Mouse (Mus musculus) ZHBTc4 (cell line): ENCODE results near the gene Specc1.

Experiments
- DNase-seq: peaks from one replicate; pipeline ENCODE4 v3.0.0-alpha.2; 2011; ENCODE audit warnings: low read depth, low spot score

Gene Specc1

GRCm38 (mm10) chr11:62087051-62087450 is 130.5 kb downstream of the Specc1 start:
- no peak for DNase-seq

- DNase-seq = no peak
Observed at GRCm38 (mm10) chr11:62088651-62089050, 132.1 kb downstream of the Specc1 start.

- no peak for DNase-seq
Observed at GRCm38 (mm10) chr11:62090321-62090720, 133.8 kb downstream of the Specc1 start.

- DNase-seq = no peak
Observed at GRCm38 (mm10) chr11:62103380-62103911, 146.9 kb downstream of the Specc1 start.

- DNase-seq = no peak
Observed at GRCm38 (mm10) chr11:62106401-62106871, 149.9 kb downstream of the Specc1 start.

- no peak for DNase-seq
Observed at GRCm38 (mm10) chr11:62107272-62107836, 150.8 kb downstream of the Specc1 start.

GRCm38 (mm10) chr11:62118561-62118960 is 162.0 kb downstream of the Specc1 start:
- no peak for DNase-seq

- no peak for DNase-seq
Observed at GRCm38 (mm10) chr11:62119871-62120270, 163.3 kb downstream of the Specc1 start.

GRCm38 (mm10) chr11:62121365-62121764 is 164.8 kb downstream of the Specc1 start:
- DNase-seq = no peak

- peak; percentile 84 for DNase-seq
Observed at GRCm38 (mm10) chr11:62127692-62128091, 171.1 kb downstream of the Specc1 start.

GRCm38 (mm10) chr11:62128197-62128596 is 171.6 kb downstream of the Specc1 start:
- no peak for DNase-seq

GRCm38 (mm10) chr11:62130191-62130590 is 173.6 kb downstream of the Specc1 start:
- DNase-seq = peak; percentile 23

- DNase-seq = no peak
Observed at GRCm38 (mm10) chr11:62130685-62131295, 174.2 kb downstream of the Specc1 start.

GRCm38 (mm10) chr11:62131601-62132000 is 175.0 kb downstream of the Specc1 start:
- no peak for DNase-seq

- no peak for DNase-seq
Observed at GRCm38 (mm10) chr11:62134191-62134590, 177.6 kb downstream of the Specc1 start.

GRCm38 (mm10) chr11:62145216-62146110 is 188.9 kb downstream of the Specc1 start:
- DNase-seq = no peak

GRCm38 (mm10) chr11:62146661-62147060 is 190.1 kb downstream of the Specc1 start:
- no peak for DNase-seq

- DNase-seq = no peak
Observed at GRCm38 (mm10) chr11:62148026-62148425, 191.5 kb downstream of the Specc1 start.

- DNase-seq = no peak
Observed at GRCm38 (mm10) chr11:62148449-62148848, 191.9 kb downstream of the Specc1 start.

GRCm38 (mm10) chr11:62153057-62153456 is 196.5 kb downstream of the Specc1 start:
- DNase-seq = no peak

GRCm38 (mm10) chr11:62159803-62160202 is 203.2 kb downstream of the Specc1 start:
- DNase-seq = no peak

- no peak for DNase-seq
Observed at GRCm38 (mm10) chr11:62161450-62161849, 204.9 kb downstream of the Specc1 start.
